ENCODE assay signal across 9 mouse cellular contexts in genomic region chr10:100152821-100153220, GRCm38 (mm10).
A peak's percentile ranks its signal among the peaks of the same experiment; 100 is the strongest.
DNase-seq lines count a peak whose midpoint lies in the region; ATAC-seq lines count a peak whose summit lies in the region.
"Had no signal": no experiment of that assay in that cellular context is flagged by ENCODE, and none has a peak within 500 bp of the region (broad histone marks: within the 10 kb centered on the region; RNA-seq: fewer than 3 reads in every experiment).

No protein-coding gene starts in this region.

- 53% methylated on average over 5 of the region's 5 CpGs for WGBS in kidney, embryonic 14.5 days

- no peaks in the 10 kb centered on the region for H3K27me3 ChIP-seq in kidney, embryonic 14.5 days (ENCODE audit: control insufficient read depth, insufficient read depth, low read length)
- H3K27me3 ChIP-seq: heart, embryonic 15.5 days had no signal

- no peaks in the 10 kb centered on the region for H3K4me1 ChIP-seq in kidney, embryonic 14.5 days (ENCODE audit: control insufficient read depth, insufficient read depth, low read length)
- H3K4me1 ChIP-seq: heart, embryonic 15.5 days had no signal

- ATAC-seq in kidney, embryonic 14.5 days (ENCODE audit: low FRiP score, low TSS enrichment) = 0 out of 2 replicates have a peak, but pooled peaks have one; percentile 52
- ATAC-seq in erythroid progenitor cell, adult 5-6 weeks (replicated peaks; ENCODE audit: low FRiP score, poor library complexity, severe bottlenecking) = no peak

- H3K9ac ChIP-seq in kidney, embryonic 14.5 days (ENCODE audit: low read depth, low read length) = no peak overlapping the region
- H3K9ac ChIP-seq: heart, embryonic 15.5 days had no signal

- no peak for DNase-seq in kidney, adult 11 months
- DNase-seq in ZHBTc4 (ENCODE audit: low read depth, low spot score) = peak; percentile 47
- DNase-seq in gonadal fat pad, adult 2 months (ENCODE audit: low read depth) = peak; percentile 20
- peak; percentile 43 for DNase-seq in lung, postnatal 36 days
- no peak for DNase-seq in cerebellum, adult 9-10 months
- DNase-seq in testis, postnatal 10 days (ENCODE audit: low spot score) = no peak

- no peak overlapping the region for H3K4me2 ChIP-seq in kidney, embryonic 14.5 days (replicated peaks; ENCODE audit: low read depth, low read length)
- H3K4me2 ChIP-seq: heart, embryonic 15.5 days had no signal

- H3K27ac ChIP-seq in kidney, embryonic 14.5 days (ENCODE audit: low read depth, low read length) = no peak overlapping the region
- H3K27ac ChIP-seq: heart, embryonic 15.5 days had no signal

- H3K9me3 ChIP-seq in kidney, embryonic 14.5 days (ENCODE audit: control insufficient read depth, low read length) = no peaks in the 10 kb centered on the region
- H3K9me3 ChIP-seq: heart, embryonic 15.5 days had no signal

- H3K36me3 ChIP-seq in kidney, embryonic 14.5 days (ENCODE audit: control insufficient read depth, insufficient read depth, low read length) = no peaks in the 10 kb centered on the region
- H3K36me3 ChIP-seq: heart, embryonic 15.5 days had no signal

- no peak overlapping the region for H3K4me3 ChIP-seq in kidney, embryonic 14.5 days (ENCODE audit: low read length)
- H3K4me3 ChIP-seq: heart, embryonic 15.5 days had no signal

Comparison
In these comparisons a context has a peak if more than half of its experiments do, and no peak if none do; other contexts are left out.
1. DNase-seq: peak in ZHBTc4 (single experiment), gonadal fat pad, adult 2 months (single experiment) and lung, postnatal 36 days (single experiment); none in kidney, adult 11 months (single experiment), cerebellum, adult 9-10 months (single experiment) and testis, postnatal 10 days (single experiment).